Mouse (Mus musculus): Measurements from ENCODE around the gene Vmn1r130.
"Not testable (repeated sequence)": the region's sequence is repeated elsewhere in the genome, so short reads cannot be mapped to it uniquely, and the experiment has no call there.

The Vmn1r130 gene

DNA sequence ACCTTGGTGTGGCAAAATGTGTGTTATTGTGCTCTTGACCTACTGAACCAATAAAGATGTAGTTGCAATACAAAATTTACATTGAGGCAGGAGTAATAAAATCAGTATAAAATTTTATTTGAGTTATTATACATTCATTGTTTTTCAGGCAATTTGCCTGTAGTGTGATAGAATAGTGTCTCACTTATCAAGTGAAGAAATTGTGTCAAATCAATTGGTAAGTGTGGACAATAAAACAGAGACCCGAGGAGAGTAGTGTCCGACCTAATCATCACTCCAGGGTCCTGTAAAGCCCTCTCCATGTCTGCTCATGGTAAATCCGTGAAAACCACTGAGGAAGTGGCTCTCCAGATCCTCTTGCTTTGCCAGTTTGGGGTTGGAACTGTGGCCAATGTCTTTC, at the start of gene Vmn1r130:
Vmn1r130 (plus strand) TSS at position 301 of the 400 bp plus-strand sequence.
- DNase-seq (ENCODE audit: inconsistent age in 2 of 2, low spot score in 1 of 2): not testable (repeated sequence)

DNA sequence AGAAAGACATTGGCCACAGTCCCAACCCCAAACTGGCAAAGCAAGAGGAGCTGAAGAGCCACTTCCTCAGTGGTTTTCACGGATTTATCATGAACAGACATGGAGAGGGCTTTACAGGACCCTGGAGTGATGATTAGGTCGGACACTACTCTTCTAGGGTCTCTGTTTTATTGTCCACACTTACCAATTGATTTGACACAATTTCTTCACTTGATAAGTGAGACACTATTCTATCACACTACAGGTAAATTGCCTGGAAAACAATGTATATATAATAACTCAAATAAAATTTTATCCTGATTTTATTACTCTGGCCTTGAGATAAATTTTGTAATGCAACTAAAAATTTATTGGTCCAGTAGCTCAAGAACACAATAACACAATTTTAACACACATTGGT, 34.4 kb downstream of the Vmn1r130 start, which contains the start of gene Vmn1r131:
Vmn1r131 (minus strand) TSS at position 101 of the 400 bp plus-strand sequence.
- not testable (repeated sequence) for DNase-seq (ENCODE audit: inconsistent age in 2 of 2, low spot score in 1 of 2)
